Mouse (Mus musculus) neural tube, embryonic 12.5 days (tissue): ENCODE results near the gene H2-Ob. TPM values are rescaled to one million over a fixed set of nuclear protein-coding genes. Genes with fewer than 3 reads are reported as not detected.
"Not testable (repeated sequence)": the region's sequence is repeated elsewhere in the genome, so short reads cannot be mapped to it uniquely, and the experiment has no call there.

Experiments used
- ATAC-seq: fragments of 200-750 bp; cut with Nextera tagmentation; 2 replicates; pipeline ENCODE4 v1.8.0; 2017; ENCODE audit warnings: low read depth, mild to moderate bottlenecking, moderate TSS enrichment, moderate library complexity; ENCODE audit not compliant: low FRiP score
- H3K27ac ChIP-seq: fragments of 300-500 bp; sonication (generic); 2 replicates; pipeline ENCODE4 v1.5.1; 2016
- H3K27me3 ChIP-seq: fragments of 300-500 bp; sonication (generic); replicated peaks from 2 replicates; pipeline ENCODE4 v1.6.1; 2016; ENCODE audit warnings: mild to moderate bottlenecking
- H3K36me3 ChIP-seq: fragments of 300-500 bp; sonication (generic); 2 replicates; pipeline ENCODE4 v1.6.1; 2016; ENCODE audit warnings: mild to moderate bottlenecking
- H3K4me1 ChIP-seq: fragments of 300-500 bp; sonication (generic); 2 replicates; pipeline ENCODE4 v1.6.1; 2016
- H3K4me2 ChIP-seq: fragments of 300-500 bp; sonication (generic); replicated peaks from 2 replicates; pipeline ENCODE4 v1.6.1; 2016; ENCODE audit warnings: mild to moderate bottlenecking
- H3K4me3 ChIP-seq: fragments of 300-500 bp; sonication (generic); 2 replicates; pipeline ENCODE4 v1.5.1; 2016
- H3K9ac ChIP-seq: fragments of 300-500 bp; sonication (generic); 2 replicates; pipeline ENCODE4 v1.6.1; 2016; ENCODE audit warnings: mild to moderate bottlenecking
- H3K9me3 ChIP-seq: fragments of 300-500 bp; sonication (generic); 2 replicates; pipeline ENCODE4 v1.6.1; 2016; ENCODE audit warnings: mild to moderate bottlenecking
- WGBS: fragments of 180-500 bp; shearing (Covaris S2); methylation state at CpG from one replicate; pipeline ENCODE4 v1.1.7; 2016; 5-methylcytosine and 5-hydroxymethylcytosine counted together
- polyA plus RNA-seq: library from polyadenylated mRNA; unstranded; fragments of >200 nt; fragmentation: Nextera tagmentation; extraction: Ambion mirVana; gene quantifications from 2 replicates; pipeline ENCODE4 v1.2.1, GENCODE M21; 2016

H2-Ob gene
- polyA plus RNA-seq, 1 experiment from 2014 or later: not detected

DNA sequence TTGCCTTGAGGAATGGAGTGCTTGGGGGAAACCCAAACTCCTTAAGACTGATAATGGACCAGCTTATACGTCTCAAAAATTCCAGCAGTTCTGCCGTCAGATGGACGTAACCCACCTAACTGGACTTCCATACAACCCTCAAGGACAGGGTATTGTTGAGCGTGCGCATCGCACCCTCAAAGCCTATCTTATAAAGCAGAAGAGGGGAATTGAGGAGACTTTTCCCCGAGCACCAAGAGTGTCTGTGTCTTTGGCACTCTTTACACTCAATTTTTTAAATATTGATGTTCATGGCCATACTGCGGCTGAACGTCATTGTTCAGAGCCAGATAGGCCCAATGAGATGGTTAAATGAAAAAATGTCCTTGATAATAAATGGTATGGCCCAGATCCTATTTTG is 7.7 kb upstream of the H2-Ob start:
- ATAC-seq, H3K4me3 ChIP-seq, H3K36me3 ChIP-seq, H3K9me3 ChIP-seq, H3K9ac ChIP-seq, H3K27ac ChIP-seq, H3K4me1 ChIP-seq, H3K27me3 ChIP-seq, H3K4me2 ChIP-seq: not testable (repeated sequence)
- WGBS: 95% methylated on average over 9 of the region's 9 CpGs

DNA sequence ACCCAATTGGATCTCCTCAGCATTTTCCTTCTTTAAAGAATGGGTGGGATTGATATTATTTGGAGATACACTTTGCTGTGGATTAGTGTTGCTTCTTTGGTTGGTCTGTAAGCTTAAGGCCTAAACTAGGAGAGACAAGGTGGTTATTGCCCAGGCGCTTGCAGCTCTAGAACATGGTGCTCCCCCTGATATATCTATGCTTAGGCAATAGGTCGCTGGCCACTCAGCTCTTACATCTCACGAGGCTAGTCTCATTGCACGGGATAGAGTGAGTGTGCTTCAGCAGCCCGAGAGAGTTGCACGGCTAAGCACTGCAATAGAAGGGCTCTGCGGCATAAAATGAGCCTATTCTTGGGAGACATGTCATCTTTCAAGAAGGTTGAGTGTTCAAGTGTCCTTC is 6.7 kb upstream of the H2-Ob start:
- not testable (repeated sequence) for H3K9me3 ChIP-seq, H3K4me1 ChIP-seq, H3K27ac ChIP-seq, H3K4me3 ChIP-seq, H3K36me3 ChIP-seq, H3K4me2 ChIP-seq, ATAC-seq, H3K9ac ChIP-seq, H3K27me3 ChIP-seq
- WGBS: 90% methylated on average over 7 of the region's 7 CpGs

DNA sequence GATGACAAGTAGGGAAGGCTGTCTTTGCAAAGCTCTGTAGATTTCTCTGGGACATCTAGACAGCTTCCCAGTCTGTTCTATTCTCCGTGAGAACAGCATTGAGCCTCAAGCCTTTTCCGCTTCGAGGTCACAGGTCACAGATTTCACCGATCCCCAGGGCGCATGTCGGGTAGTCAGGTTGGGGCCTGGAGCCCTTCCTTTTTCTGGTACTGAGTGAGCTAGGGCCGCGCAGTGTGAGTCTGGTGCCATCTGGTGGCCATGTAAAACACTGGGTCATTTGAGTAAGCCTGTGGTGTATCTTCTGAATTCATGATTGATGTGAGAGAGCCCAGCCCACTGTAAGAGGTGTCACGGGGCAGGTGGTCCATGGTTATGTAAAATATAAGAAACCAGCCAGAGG is 3.8 kb upstream of the H2-Ob start:
- no peak overlapping the region for H3K9ac ChIP-seq

GRCm38 (mm10) chr17:34236691-34237090 is 2.0 kb upstream of the H2-Ob start:
- H3K4me2 ChIP-seq: no peak overlapping the region
- H3K27ac ChIP-seq: no peak overlapping the region
- H3K36me3 ChIP-seq: no peaks in the 10 kb centered on the region
- H3K9me3 ChIP-seq: no peaks in the 10 kb centered on the region
- no peak overlapping the region for H3K4me3 ChIP-seq
- H3K4me1 ChIP-seq: no peaks in the 10 kb centered on the region
- no peaks in the 10 kb centered on the region for H3K27me3 ChIP-seq
- WGBS: 88% methylated on average over 5 of the region's 5 CpGs
- no peak for ATAC-seq
- H3K9ac ChIP-seq: no peak overlapping the region

More for the DNA sequence above, 3.8 kb upstream of the H2-Ob start:
- H3K9me3 ChIP-seq: no peaks in the 10 kb centered on the region
- H3K36me3 ChIP-seq: no peaks in the 10 kb centered on the region
- no peak overlapping the region for H3K4me3 ChIP-seq
- 58% methylated on average over 9 of the region's 9 CpGs for WGBS
- H3K27ac ChIP-seq: no peak overlapping the region
- H3K4me2 ChIP-seq: no peak overlapping the region
- H3K4me1 ChIP-seq: no peaks in the 10 kb centered on the region
- ATAC-seq: no peak
- H3K27me3 ChIP-seq: no peaks in the 10 kb centered on the region

DNA sequence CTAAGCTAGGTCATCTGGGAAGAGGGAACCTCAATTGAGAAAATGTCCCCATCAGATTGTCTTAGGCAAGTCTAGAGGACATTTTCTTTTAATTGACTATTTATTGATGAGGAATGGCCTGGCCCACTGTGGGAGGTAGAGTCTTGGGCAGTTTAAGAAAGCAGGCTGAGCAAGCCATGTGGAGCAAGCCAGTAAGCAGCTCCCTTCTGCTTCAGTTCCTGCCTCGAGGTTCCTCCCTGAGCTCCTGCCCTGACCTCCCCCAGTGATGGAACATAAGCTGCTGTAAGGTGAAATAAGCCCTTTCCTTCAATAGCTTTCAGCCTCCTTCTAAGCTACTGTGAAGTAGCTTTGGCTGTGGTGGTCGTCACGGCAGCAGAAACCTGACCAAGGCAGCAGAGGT is 962 bp upstream of the H2-Ob start:
- no peak overlapping the region for H3K4me3 ChIP-seq
- H3K27ac ChIP-seq: no peak overlapping the region
- H3K4me1 ChIP-seq: no peaks in the 10 kb centered on the region
- no peak overlapping the region for H3K4me2 ChIP-seq
- no peak for ATAC-seq
- no peaks in the 10 kb centered on the region for H3K36me3 ChIP-seq
- H3K9me3 ChIP-seq: no peaks in the 10 kb centered on the region
- WGBS: 74% methylated on average over 3 of the region's 3 CpGs
- no peak overlapping the region for H3K9ac ChIP-seq
- no peaks in the 10 kb centered on the region for H3K27me3 ChIP-seq

DNA sequence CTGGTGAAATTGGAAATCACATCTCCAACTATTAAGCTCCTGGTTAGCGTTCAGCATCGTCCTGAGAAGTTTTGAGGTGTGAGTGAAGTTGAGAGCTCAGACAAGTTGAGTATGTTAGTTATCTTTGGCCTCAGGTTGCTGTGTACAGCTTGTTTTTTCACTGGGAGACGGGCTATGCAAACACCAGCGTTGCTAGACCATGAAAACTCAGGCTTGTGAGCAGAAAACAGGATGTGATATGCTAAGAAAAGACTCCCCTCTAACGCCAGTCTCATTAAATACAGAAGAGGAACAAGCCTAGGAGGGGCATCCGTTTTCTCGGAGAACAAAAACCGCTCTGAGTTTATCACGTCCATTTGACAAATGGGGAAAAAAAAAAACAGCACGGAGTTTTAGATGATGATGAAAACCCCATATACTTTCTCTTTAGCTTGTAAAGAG is 918 bp downstream of the H2-Ob start:
- no peaks in the 10 kb centered on the region for H3K36me3 ChIP-seq
- H3K27ac ChIP-seq: no peak overlapping the region
- no peak overlapping the region for H3K4me2 ChIP-seq
- no peak overlapping the region for H3K9ac ChIP-seq
- H3K9me3 ChIP-seq: no peaks in the 10 kb centered on the region
- H3K4me1 ChIP-seq: no peaks in the 10 kb centered on the region
- no peak overlapping the region for H3K4me3 ChIP-seq
- 81% methylated on average over 10 of the region's 10 CpGs for WGBS
- no peaks in the 10 kb centered on the region for H3K27me3 ChIP-seq
- ATAC-seq: no peak

- H3K27ac ChIP-seq: no peak overlapping the region
- H3K27me3 ChIP-seq: no peaks in the 10 kb centered on the region
- no peaks in the 10 kb centered on the region for H3K36me3 ChIP-seq
- H3K4me1 ChIP-seq: no peaks in the 10 kb centered on the region
- H3K4me3 ChIP-seq: no peak overlapping the region
- ATAC-seq: no peak
- no peak overlapping the region for H3K4me2 ChIP-seq
- H3K9me3 ChIP-seq: no peaks in the 10 kb centered on the region
- no peak overlapping the region for H3K9ac ChIP-seq
- 74% methylated on average over 3 of the region's 3 CpGs for WGBS
Observed at GRCm38 (mm10) chr17:34240366-34240765, 1.7 kb downstream of the H2-Ob start.

- no peaks in the 10 kb centered on the region for H3K9me3 ChIP-seq
- no peaks in the 10 kb centered on the region for H3K4me1 ChIP-seq
- no peak overlapping the region for H3K27ac ChIP-seq
- WGBS: 86% methylated on average over 6 of the region's 6 CpGs
- H3K4me3 ChIP-seq: no peak overlapping the region
- no peaks in the 10 kb centered on the region for H3K36me3 ChIP-seq
- H3K27me3 ChIP-seq: no peaks in the 10 kb centered on the region
- ATAC-seq: no peak
- no peak overlapping the region for H3K9ac ChIP-seq
- H3K4me2 ChIP-seq: no peak overlapping the region
Observed at GRCm38 (mm10) chr17:34240916-34241315, 2.2 kb downstream of the H2-Ob start.

DNA sequence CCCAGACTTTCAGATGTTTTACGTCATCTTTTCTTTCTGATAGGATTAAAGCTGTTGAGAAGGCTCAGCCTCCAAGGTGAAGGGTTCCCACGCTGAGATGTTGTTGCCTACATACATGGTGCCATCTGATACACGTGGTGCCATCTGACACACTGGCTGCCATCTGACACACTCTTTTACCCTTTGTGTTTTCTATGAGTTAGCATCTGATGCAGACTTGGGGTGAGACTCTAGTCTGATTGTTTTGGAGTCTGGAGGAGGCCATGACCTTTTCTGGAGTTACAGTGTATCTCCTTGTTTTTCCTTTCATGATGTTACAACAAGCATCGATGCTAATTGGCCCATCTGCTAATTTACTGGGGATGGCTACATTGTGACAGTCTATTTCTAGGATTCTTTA is 6.0 kb downstream of the H2-Ob start:
- Histone ChIP-seq H3K27ac (no peak overlapping the region), H3K27me3 (no peaks in the 10 kb centered on the region), H3K4me1 (no peaks in the 10 kb centered on the region), H3K4me3 (no peak overlapping the region), H3K36me3 (no peaks in the 10 kb centered on the region), H3K4me2 (no peak overlapping the region), H3K9me3 (no peaks in the 10 kb centered on the region), H3K9ac (no peak overlapping the region)
- WGBS: 75% methylated on average over 4 of the region's 4 CpGs
- no peak for ATAC-seq

GRCm38 (mm10) chr17:34247047-34247446 is 8.3 kb downstream of the H2-Ob start:
- Histone ChIP-seq H3K4me2 (no peak overlapping the region), H3K9me3 (no peaks in the 10 kb centered on the region), H3K4me3 (no peak overlapping the region), H3K4me1 (no peaks in the 10 kb centered on the region), H3K9ac (no peak overlapping the region), H3K27me3 (no peaks in the 10 kb centered on the region), H3K36me3 (no peaks in the 10 kb centered on the region), H3K27ac (no peak overlapping the region)
- ATAC-seq: no peak
- WGBS: 84% methylated on average over 3 of the region's 3 CpGs

DNA sequence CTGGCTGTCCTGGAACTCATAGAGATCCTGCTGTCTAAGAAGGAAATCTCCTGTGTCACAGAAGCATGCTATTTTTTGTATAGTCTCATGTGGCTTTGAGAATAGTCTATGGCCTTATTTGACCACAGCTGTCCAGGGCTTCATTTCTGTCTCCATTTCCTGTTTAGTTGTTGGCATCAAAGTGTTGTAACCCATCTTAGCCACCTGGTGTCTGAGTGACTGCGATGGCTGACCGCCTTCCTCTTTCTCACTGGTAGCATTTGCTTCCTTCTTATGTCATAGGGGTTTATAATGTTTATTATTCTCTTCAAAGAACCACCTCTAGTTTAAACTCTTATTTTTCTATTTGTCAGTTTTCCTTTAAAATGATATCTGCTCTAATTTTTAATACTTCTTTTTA is 10.1 kb downstream of the H2-Ob start:
- Histone ChIP-seq H3K9me3 (no peaks in the 10 kb centered on the region), H3K4me2 (no peak overlapping the region), H3K4me3 (no peak overlapping the region), H3K36me3 (no peaks in the 10 kb centered on the region), H3K4me1 (no peaks in the 10 kb centered on the region), H3K9ac (no peak overlapping the region), H3K27me3 (no peaks in the 10 kb centered on the region), H3K27ac (no peak overlapping the region)
- 69% methylated on average over 2 of the region's 2 CpGs for WGBS
- no peak for ATAC-seq

DNA sequence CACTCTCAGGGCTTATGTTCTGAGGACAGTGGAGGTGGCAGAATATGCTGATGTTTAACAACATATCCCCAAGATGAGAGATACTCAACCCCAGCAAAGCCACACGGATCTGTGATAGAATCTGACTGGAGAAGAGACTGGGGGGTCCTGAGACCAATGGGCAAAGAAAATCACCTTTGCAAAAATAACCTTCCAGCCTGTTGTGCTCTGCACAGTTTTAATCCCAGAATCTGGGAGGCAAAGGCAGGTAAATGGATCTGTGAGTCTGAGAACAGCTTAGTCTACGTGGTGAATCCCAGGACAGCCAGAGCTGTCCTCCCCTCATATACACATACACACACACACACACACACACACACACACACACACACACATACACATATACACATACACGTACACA is 10.7 kb downstream of the H2-Ob start:
- Histone ChIP-seq H3K4me1 (no peaks in the 10 kb centered on the region), H3K4me3 (no peak overlapping the region), H3K27me3 (no peaks in the 10 kb centered on the region), H3K9ac (no peak overlapping the region), H3K4me2 (no peak overlapping the region), H3K27ac (no peak overlapping the region), H3K9me3 (no peaks in the 10 kb centered on the region), H3K36me3 (no peaks in the 10 kb centered on the region)
- no peak for ATAC-seq
- WGBS: 45% methylated on average over 3 of the region's 3 CpGs

GRCm38 (mm10) chr17:34249878-34250277 is 11.2 kb downstream of the H2-Ob start:
- WGBS: 22% methylated on average over 4 of the region's 4 CpGs
- Histone ChIP-seq H3K4me3 (no peak overlapping the region), H3K27me3 (no peaks in the 10 kb centered on the region), H3K27ac (no peak overlapping the region), H3K36me3 (no peaks in the 10 kb centered on the region), H3K9me3 (no peaks in the 10 kb centered on the region), H3K4me1 (no peaks in the 10 kb centered on the region), H3K9ac (no peak overlapping the region), H3K4me2 (no peak overlapping the region)
- no peak for ATAC-seq

GRCm38 (mm10) chr17:34251666-34252065 is 13.0 kb downstream of the H2-Ob start:
- ATAC-seq: no peak
- Histone ChIP-seq H3K4me3 (no peak overlapping the region), H3K27me3 (no peaks in the 10 kb centered on the region), H3K4me1 (no peaks in the 10 kb centered on the region), H3K4me2 (no peak overlapping the region), H3K9me3 (no peaks in the 10 kb centered on the region), H3K9ac (no peak overlapping the region), H3K36me3 (no peaks in the 10 kb centered on the region), H3K27ac (no peak overlapping the region)
- WGBS: 55% methylated on average over 4 of the region's 4 CpGs
